Mouse (Mus musculus) lung, adult 2 months (tissue): ENCODE measurements around the gene Als2cl.

ENCODE experiments used
- CTCF ChIP-seq: fragments of 200-500 bp; IDR thresholded peaks from 2 replicates; pipeline ENCODE4 v1.5.1; 2011; ENCODE audit warnings: mild to moderate bottlenecking, low read length, control low read depth; ENCODE audit not compliant: insufficient read depth
- POLR2A ChIP-seq: fragments of 200-500 bp; IDR thresholded peaks from 2 replicates; pipeline ENCODE4 v1.6.1; 2011; ENCODE audit warnings: low read depth, mild to moderate bottlenecking, control low read depth, low read length, borderline replicate concordance; ENCODE audit errors: extremely low read depth

GRCm38 (mm10) chr9:110899451-110900008, 19.9 kb downstream of the Als2cl start:
- TF ChIP-seq POLR2A (no peak), CTCF (no peak)
